Mouse (Mus musculus) right cerebral cortex, postnatal 10 days (tissue): ENCODE data around the gene 1700010I14Rik.
A peak's percentile ranks its signal among the peaks of the same experiment; 100 is the strongest.

Experiments
- DNase-seq, 2 experiments: peaks; one replicate each; pipeline ENCODE4 v3.0.0; 2021; ENCODE audit warnings: low spot score in 2 of 2

The 1700010I14Rik gene

DNA sequence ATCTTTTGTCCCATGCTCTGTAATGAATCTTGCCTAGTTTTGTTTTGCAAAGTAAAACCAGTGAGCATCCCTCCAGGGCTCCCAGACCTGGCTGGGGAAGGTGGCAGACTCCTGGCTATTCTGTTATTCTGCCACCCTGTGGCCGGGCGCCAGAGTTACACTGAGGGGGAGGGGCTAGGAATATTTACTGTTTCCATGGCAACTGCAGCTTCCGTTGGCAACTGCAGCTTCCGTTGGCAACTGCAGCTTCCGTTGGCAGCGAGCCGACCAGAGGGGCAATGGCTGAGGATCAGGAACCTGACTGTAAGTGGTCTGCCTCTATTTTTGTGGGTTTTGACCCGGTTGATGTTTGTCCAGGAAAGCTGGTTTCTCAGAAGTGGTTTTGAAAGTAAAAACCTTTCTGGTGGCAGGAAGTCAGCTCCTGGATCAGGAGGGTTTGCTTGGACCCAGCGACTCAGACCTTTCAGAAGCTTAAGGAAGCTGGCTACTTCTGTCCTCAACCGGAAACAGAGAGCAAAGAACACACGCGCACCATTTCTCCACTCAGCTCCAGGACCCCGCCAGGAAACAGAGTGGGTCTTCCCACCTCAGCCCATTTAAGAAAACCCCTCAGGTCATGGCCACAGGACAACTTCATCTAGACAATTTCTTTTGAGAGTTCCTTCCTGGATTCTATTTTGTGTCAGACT, at the start of gene 1700010I14Rik:
1700010I14Rik (plus strand) TSS at position 215 of the 689 bp plus-strand sequence.
- peak; percentile 93 to 94 for DNase-seq

DNA sequence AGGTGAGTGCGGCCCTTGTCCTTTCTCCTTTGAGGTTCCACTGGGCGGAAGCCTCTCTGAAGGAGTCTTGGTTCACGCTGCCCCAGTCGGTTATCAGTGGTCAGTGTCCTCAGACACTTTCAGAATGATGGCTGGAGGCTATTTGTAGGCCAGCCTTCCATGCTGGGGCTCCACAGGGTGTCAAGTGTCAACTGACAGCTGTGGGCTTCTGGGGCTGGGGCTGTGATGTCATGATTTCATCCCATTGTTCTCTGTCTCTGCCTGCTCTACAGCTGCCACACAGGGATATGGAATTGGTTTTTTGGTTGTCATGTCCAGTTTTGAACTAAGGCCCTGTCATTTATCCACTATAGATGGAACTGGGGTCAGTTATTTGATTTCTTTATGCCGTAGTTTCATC, 36.5 kb upstream of the 1700010I14Rik start:
- no peak for DNase-seq

DNA sequence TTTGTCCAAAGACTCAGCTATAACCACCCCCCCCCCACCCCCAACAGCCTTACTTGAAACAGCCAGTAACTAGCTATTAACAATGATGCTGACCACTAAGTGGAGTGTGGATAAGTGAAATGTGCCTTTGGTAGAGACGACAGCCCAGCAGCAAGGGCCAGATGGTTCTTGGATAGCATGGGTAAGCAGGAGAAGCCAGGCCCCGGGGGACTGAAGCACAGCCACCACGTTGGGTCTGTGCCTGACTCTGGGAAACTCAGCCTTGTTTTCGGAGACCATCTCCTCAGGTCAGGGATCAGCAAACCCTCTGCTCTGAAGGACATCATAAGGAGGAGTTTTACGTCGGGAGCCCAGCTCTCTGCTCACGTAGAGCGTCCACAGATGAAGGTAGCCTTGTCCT, 35.2 kb upstream of the 1700010I14Rik start:
- no peak for DNase-seq

DNA sequence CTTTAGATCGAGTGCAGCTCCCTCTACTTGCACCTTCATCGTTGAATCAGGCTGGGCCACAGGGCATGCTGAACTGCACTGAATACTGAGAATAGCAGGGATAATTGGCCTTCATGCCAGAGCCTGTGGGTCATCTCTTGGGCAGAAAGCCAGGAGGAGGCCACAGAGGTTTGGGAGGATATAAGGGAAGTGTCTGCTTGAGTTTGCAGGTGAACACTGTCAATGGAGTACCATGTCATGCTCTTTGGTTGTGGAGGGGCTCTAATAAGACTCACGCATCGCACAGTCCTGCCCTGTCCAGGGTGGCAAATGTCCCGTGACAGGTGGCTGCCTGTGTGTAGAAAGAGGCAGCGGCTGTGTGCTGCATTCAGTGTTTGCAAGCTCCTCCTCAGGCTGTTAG, 30.0 kb upstream of the 1700010I14Rik start:
- DNase-seq = no peak

DNA sequence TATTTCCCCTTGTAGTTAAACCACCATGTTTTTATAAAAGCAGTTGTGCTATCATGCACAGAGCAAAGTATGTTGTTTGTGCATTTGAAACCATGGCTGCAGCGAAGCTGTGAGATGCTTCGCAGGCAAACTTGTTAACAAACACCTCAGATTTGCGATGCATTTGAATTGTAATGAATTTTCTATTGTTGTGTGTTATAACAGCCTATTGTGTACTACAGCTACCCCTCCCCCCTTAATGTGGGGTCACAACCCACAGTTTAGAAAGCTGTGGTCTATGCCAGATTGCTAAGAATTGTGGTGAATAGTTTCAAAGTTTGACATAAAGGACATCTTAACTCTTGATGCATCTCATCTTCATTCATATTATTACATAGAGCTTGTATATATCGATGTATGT, 27.7 kb upstream of the 1700010I14Rik start:
- no peak for DNase-seq

DNA sequence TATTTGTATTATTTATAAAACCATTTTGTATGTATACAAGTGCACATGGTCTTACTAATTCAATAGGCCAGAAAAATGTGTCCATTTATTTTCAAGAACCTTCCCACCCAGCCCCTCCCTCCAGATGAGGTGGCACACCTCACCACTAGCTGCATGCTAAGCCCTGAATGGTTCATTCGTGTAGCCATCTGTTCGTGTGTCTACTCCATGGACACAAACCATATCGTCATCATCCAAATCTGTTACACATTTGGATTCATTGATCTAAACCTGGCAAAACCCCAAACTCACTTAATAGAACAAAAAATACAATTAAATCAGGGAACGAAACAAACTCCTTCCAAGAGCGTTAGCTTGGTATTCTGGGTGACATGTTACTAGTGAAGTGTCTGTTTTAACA, 27.0 kb upstream of the 1700010I14Rik start:
- DNase-seq = no peak

DNA sequence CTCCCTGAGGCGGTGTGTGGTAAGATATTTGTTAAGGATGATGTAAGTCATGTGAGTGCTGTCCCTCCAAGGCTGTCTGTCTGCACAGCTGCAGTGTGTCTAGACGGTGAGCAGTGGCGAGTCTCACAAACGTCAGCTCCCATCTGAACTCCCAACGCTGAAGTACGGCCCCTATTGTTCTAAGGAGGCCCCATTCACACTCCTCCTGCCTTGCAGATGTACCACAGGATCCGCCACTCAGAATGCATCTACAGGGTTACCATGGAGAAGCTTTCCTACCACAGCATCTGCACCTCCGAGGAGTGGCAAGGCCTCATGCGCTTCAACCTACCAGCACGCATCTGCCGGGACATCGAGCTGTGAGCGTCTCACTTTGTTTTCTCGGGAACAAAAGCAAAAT, 26.5 kb upstream of the 1700010I14Rik start:
- DNase-seq = no peak

DNA sequence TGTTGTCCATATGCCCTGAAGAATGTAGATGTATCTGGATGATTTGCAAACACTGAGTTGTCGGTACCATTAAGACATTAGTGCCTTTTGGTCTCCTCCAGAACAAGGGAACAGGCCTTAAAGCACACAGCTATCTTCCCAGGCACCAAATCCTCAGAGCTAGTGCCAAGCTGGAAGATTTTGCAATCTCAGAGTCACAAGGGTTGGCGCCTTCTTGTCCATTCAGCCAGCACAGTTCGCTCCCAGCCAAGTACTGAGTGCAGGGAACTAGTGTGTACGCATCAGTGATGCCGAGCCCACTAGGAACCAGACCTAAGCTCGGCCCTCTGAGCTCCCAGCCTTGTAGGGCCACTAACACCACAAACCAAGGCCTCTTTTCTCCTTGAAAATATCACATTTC, 23.0 kb upstream of the 1700010I14Rik start:
- no peak for DNase-seq

DNA sequence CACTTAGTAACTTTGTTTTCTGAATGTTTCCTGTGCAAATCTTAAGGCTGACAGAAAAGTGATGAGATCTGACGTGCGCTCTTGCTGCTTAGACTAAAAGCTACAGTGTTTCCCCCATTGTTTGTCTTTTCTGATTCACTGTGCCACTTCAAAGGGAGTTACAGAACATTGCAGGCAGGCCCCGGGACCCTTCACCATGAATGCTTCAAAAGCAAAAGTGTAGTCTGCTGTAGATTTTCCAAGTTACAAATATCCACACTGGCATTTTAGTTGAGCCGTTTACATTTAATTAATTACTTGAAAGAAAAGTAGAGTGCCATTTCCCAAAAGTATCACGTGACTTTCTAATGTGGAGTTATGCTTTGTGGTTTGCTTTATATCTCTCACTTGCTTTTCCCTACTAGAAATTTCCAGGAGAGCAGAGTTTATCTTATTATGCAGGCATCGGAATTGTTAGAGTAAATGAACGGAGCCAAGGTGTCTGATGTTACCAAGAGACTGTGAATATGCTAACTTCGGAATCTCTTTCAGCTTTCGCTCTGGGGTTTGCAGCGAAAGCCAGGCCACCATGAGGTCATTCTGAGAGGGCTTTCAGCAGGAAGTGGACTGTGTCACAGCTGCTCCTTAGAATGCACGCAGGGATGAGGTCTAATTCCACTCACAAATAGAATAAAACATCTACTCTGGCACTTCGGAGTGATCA, 15.8 kb upstream of the 1700010I14Rik start:
- no peak for DNase-seq

DNA sequence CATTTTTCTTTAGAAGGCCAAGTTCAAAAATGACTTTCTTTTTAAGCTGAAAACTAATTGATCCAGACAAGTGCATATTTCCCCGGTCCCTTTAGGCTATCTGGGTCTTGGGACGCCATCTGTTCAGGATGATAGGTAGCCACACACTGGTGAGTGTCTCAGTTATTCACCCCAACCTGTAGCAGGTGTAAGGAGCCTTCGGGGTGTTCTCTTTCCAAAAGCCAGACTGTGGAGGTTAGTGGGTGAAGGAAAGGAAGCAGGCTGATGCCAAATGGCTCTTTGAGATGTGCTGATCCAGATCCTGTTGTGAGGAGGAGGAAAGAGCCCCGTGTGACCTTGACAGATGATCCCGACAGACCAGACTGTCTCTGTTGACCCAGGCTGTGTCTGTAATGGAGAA, 14.8 kb upstream of the 1700010I14Rik start:
- DNase-seq = no peak

DNA sequence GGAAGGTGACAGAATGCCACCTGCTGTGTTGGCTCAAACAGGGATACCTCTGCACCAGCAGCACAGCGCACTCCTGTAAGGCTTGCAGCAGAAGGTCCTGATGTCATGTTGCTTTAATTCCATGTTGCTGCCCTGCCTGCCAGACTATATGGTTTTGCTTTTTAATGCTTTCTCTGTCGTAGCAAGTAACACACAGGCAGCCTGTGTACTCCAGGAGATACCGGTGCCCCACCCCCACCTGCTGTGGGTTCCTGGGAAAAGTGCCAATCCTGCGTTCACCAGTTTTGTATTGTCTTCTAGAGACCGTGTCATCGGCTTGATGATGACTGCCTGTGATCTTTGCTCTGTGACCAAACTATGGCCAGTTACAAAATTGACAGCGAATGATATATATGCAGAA, 13.7 kb upstream of the 1700010I14Rik start:
- DNase-seq = no peak

DNA sequence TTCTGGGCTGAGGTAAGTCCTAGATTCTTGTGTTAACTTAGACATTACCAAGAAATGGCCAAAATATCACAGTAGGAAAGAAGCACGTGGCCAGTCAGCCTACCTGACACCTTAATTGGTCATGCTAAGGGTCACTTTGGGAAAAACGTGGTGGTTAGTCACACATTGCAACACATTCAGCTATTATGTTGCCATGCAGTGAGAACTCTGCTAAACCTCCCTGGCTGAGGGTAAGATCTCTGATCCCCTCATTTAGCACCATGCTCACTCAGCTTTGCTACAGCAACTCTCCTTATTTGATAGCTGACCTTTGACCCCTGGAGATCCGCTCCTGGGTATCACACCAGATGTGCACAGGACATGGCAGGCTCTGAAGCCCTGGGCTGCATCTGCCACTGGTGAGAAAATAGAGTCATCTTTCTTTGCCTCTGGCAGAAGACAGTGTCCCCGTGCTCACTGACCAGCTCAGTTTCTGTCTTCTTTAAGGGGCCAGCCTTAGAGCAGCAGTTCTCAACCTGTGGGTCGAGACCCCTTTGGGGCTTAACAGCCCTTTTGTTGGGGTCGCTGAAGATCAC, 13.2 kb upstream of the 1700010I14Rik start:
- no peak for DNase-seq

DNA sequence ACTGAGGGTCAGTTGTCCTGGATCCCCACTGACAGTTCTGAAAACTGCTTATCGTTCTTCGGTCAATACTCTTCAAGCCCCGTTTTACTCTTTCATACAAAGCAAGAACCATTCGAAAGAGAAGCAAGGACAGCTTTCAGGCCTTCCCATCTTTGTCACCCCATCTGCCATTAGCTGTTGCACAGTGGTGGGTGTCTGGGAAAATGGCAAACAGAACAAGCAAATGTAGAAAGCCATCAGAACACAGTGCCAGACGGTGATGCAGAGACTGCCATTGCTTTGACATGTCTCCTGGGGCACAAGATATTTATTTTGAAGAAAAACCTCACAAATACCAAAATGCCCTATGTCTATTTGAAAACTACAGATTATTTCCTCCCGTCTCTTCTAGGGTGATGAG, 11.4 kb upstream of the 1700010I14Rik start:
- no peak for DNase-seq

DNA sequence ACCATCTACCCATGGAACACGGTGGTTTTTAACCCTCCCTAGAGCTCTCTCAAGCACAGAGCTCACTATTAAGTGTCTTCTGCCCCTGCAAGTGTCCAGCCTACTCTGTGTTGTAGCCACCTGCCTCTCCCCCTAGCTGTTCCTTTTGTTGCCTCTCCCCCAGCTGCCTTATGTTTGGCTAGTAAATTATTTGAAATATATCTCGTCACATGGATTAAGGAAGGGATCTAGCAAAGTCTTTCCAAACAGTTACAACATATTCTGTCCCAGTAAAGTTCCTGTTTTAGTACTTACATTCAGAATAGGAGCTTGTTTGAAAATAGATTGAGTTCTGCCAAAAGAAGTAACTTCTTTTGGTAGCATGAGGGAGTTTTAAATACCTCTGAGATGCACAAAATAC, 10.9 kb upstream of the 1700010I14Rik start:
- DNase-seq = no peak

DNA sequence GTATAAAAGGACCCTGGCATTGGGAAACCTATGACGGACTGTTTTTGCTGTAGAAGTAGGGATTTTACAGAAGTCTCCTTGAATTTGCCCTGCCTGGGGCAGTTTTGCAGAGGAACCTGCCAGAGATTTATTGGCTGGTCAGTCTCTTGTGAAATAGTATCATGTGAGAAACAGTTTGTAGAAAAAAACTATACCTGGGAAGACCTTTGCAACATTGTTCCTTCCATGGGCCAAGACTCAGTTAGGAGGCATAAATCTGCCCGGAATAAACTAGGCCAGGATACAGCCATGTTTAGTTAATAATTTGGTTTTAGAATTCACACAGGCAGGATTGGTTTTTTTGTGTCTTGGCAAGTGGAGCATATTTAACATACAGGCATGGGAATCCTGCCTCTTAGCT, 4.6 kb upstream of the 1700010I14Rik start:
- no peak for DNase-seq

DNA sequence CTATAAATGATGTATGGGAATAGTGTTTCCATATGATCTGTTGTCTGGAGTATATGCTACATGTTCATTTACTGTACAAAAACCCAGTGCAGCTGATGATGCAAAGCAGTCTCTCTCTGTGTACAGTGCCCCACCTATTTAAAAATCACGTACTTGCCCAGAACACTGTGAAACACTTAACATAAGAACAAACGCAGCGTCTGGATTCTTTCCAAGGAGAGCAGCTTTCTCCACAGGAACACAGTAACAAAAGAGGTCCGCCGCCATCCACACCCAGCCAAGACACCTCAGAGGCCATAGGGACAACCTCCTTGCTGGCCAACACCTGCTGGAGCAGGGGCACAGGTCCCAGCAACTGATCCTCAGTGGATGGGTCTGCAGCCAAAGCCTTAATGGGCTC, 2.4 kb upstream of the 1700010I14Rik start:
- DNase-seq = peak in 1 of 2 experiments; percentile 67

DNA sequence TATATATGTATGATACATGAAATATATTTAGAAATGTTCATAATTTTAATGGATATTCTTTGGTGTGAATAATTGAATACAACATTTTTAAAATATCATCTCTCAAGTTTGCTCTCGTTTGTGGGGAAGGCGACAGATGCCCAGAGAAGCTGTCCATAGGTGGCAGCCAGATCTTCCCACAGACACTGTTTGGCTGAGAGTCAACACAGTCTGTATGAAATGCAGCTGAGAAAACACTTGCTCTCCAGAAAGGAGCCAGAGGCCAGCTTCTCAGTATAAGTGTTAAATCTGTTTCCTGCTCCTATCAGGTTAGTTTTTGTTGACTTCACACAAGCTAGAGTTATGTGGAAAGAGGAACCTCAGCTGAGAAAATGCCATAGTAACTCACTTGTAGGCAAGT, 1.6 kb upstream of the 1700010I14Rik start:
- DNase-seq = peak; percentile 64 to 84

DNA sequence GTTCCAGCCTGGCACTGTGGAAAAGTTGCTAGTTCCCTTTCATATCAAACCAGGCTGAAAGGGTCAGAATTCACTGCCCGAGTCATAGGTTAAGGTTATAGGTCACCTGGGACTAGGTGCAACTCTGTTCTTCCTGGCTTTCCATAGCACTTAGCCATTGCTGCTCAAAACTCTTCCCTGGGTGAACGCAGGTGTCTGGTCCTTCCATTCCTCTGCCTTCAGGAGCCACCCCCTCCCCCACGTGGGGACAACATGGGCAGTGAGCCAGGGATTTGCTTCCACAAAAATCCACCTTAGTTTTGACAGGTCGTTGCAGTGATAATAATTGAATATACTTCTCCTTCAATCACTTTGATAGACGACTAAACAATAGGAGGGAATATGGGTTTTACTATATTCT, 764 bp upstream of the 1700010I14Rik start:
- peak; percentile 56 to 58 for DNase-seq

DNA sequence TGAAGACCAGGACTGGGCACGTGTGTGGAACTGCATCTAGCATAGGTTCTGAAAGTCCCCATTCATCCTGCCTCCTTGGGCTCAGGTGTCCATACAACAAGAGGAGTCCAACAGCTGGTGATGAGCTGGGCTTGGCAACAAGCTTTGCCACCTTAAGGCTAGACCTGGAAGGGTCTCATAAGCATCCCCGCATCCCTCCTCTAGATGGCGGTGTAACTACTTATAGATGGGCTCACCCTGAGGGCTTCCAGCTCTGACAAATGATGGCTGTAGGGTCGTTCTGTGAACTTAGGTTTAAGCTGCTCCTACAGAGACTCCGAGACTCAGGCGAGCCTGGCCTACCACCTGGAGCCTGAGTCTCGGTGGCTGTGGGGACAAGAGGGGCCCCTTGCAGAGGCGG, 3.0 kb downstream of the 1700010I14Rik start:
- peak; percentile 52 to 60 for DNase-seq

DNA sequence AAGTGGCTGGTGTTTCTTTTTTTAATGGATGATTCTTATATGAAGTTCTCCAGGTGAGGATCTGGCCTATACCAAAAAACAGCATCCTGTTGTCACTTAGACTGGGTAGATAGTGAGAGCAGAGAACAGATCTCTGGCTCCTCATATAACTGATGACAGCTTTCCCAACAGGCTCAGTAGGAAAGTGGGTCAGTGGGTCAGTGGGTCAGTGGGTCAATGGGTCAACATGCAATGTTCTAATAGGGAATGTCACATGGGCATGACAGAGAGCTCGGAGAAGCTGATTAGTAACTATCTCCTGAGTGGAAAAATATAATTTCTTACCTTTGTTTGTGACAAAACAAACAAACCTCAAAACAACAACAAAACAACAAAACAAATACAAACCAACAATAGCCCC, 7.2 kb downstream of the 1700010I14Rik start:
- no peak for DNase-seq

DNA sequence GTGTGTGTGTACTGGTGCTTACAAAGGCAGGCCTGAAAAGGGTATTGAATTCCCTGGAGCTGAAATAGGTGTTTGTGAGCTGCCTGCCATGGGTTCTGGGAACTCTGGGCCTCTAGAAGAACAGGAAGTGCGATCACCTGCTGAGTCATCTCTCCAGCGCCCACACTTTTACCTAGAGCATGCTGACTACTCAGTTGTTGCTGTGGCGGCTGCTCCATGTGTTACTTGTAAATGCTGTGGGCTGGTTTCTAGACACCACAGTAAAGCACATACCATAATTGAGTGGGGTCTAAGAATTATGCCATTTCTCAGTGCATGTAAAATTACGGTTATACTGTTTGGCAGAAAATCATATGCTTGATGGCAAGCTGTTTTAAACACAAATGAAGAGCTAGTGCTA, 14.3 kb downstream of the 1700010I14Rik start:
- DNase-seq = no peak

DNA sequence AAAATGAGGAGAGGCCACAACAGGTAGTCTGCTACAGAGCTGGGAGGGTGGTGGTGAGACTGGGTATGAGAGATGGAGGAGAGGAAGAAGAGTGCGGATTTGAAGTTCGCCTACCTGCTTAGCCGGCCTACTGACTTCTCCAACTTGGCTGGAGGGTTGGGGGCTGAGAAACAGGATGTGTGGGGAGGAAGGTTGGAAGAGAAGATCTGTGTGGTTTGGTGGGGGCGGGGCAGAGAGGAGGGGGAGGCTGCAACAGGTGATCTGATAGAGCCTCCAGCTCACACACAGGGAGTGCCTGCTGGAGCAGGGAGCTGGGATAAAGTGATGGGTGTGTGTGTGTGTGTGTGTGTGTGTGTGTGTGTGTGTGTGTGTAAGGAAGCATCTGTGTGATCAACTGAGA, 16.4 kb downstream of the 1700010I14Rik start:
- no peak for DNase-seq
